Mouse (Mus musculus): ENCODE data around the gene Ptprm. TPM values are rescaled to one million over a fixed set of nuclear protein-coding genes. Genes with fewer than 3 reads are reported as not detected.

The Ptprm gene
- polyA plus RNA-seq, 1 experiment from 2014 or later: 9.0 TPM

GRCm38 (mm10) chr17:66815921-66816320 lies 538.3 kb downstream of the Ptprm start:
- Histone ChIP-seq H3K9me3 (replicated peaks) (no peaks in the 10 kb centered on the region), H3K27me3 (ENCODE audit: low read depth, poor library complexity, severe bottlenecking) (peaks cover 9% of the 10 kb centered on the region; the same call in 1 of the 2 replicates), H3K4me1 (peaks cover 14% of the 10 kb centered on the region), H3K27ac (no peak overlapping the region), H3K36me3 (no peaks in the 10 kb centered on the region), H3K4me3 (no peak overlapping the region)
- WGBS: 63% methylated on average over 2 of the region's 2 CpGs
- DNase-seq (ENCODE audit: low spot score): no peak

- Histone ChIP-seq H3K36me3 (no peaks in the 10 kb centered on the region), H3K9me3 (replicated peaks) (no peaks in the 10 kb centered on the region), H3K27me3 (ENCODE audit: low read depth, poor library complexity, severe bottlenecking) (peaks cover 9% of the 10 kb centered on the region; the same call in 1 of the 2 replicates), H3K4me3 (no peak overlapping the region), H3K4me1 (peaks cover 14% of the 10 kb centered on the region), H3K27ac (no peak overlapping the region)
- WGBS: 91% methylated on average over 6 of the region's 6 CpGs
- no peak for DNase-seq (ENCODE audit: low spot score)
These were observed 540.5 kb downstream of the Ptprm start for GRCm38 (mm10) chr17:66813786-66814185.

GRCm38 (mm10) chr17:66813346-66813745 lies 540.9 kb downstream of the Ptprm start:
- Histone ChIP-seq H3K36me3 (no peaks in the 10 kb centered on the region), H3K4me3 (no peak overlapping the region), H3K27ac (no peak overlapping the region), H3K27me3 (ENCODE audit: low read depth, poor library complexity, severe bottlenecking) (peaks cover 9% of the 10 kb centered on the region; the same call in 1 of the 2 replicates), H3K9me3 (replicated peaks) (no peaks in the 10 kb centered on the region), H3K4me1 (peaks cover 14% of the 10 kb centered on the region)
- DNase-seq (ENCODE audit: low spot score): no peak
- 90% methylated on average over 10 of the region's 10 CpGs for WGBS

GRCm38 (mm10) chr17:66809786-66810185 lies 544.5 kb downstream of the Ptprm start:
- no peak for DNase-seq (ENCODE audit: low spot score)
- Histone ChIP-seq H3K27me3 (ENCODE audit: low read depth, poor library complexity, severe bottlenecking) (no peaks in the 10 kb centered on the region), H3K27ac (no peak overlapping the region), H3K4me1 (no peaks in the 10 kb centered on the region), H3K9me3 (replicated peaks) (no peaks in the 10 kb centered on the region), H3K36me3 (no peaks in the 10 kb centered on the region), H3K4me3 (no peak overlapping the region)
- 85% methylated on average over 5 of the region's 5 CpGs for WGBS

- 88% methylated on average over 8 of the region's 8 CpGs for WGBS
- Histone ChIP-seq H3K4me1 (0 out of 2 replicates have a peak, but pooled peaks cover 3% of the 10 kb centered on the region), H3K36me3 (no peaks in the 10 kb centered on the region), H3K27me3 (ENCODE audit: low read depth, poor library complexity, severe bottlenecking) (peaks cover 4% of the 10 kb centered on the region; the same call in 1 of the 2 replicates), H3K9me3 (replicated peaks) (no peaks in the 10 kb centered on the region), H3K27ac (no peak overlapping the region), H3K4me3 (no peak overlapping the region)
- DNase-seq (ENCODE audit: low spot score): no peak
These were observed 546.1 kb downstream of the Ptprm start for GRCm38 (mm10) chr17:66808186-66808585.

GRCm38 (mm10) chr17:66801831-66802687 lies 552.2 kb downstream of the Ptprm start:
- Histone ChIP-seq H3K27ac (0 out of 2 replicates have a peak overlapping the region, but pooled peaks have one; percentile 23), H3K27me3 (ENCODE audit: low read depth, poor library complexity, severe bottlenecking) (peaks cover 9% of the 10 kb centered on the region), H3K4me1 (peaks cover 15% of the 10 kb centered on the region; the same call in 1 of the 2 replicates), H3K4me3 (no peak overlapping the region), H3K9me3 (replicated peaks) (no peaks in the 10 kb centered on the region), H3K36me3 (no peaks in the 10 kb centered on the region)
- 66% methylated on average over 10 of the region's 10 CpGs for WGBS
- DNase-seq (ENCODE audit: low spot score): no peak

- H3K4me3 ChIP-seq: no peak overlapping the region
- H3K27me3 ChIP-seq (ENCODE audit: low read depth, poor library complexity, severe bottlenecking): peaks cover 9% of the 10 kb centered on the region
- no peaks in the 10 kb centered on the region for H3K36me3 ChIP-seq
- peaks cover 15% of the 10 kb centered on the region; the same call in 1 of the 2 replicates for H3K4me1 ChIP-seq
- no peak for DNase-seq (ENCODE audit: low spot score)
- WGBS: 95% methylated on average over 6 of the region's 6 CpGs
- no peaks in the 10 kb centered on the region for H3K9me3 ChIP-seq (replicated peaks)
- H3K27ac ChIP-seq: no peak overlapping the region
These were observed 554.0 kb downstream of the Ptprm start for GRCm38 (mm10) chr17:66800231-66800630.

- DNase-seq (ENCODE audit: low spot score): peak; percentile 46
- WGBS: 10% methylated on average over 12 of the region's 12 CpGs
These were observed 568.1 kb downstream of the Ptprm start for GRCm38 (mm10) chr17:66786166-66786565.

GRCm38 (mm10) chr17:66785586-66785985 lies 568.7 kb downstream of the Ptprm start:
- Histone ChIP-seq H3K9me3 (replicated peaks) (no peaks in the 10 kb centered on the region), H3K27ac (no peak overlapping the region), H3K27me3 (ENCODE audit: low read depth, poor library complexity, severe bottlenecking) (no peaks in the 10 kb centered on the region), H3K36me3 (no peaks in the 10 kb centered on the region), H3K4me1 (peaks cover 27% of the 10 kb centered on the region), H3K4me3 (no peak overlapping the region)
- no peak for DNase-seq (ENCODE audit: low spot score)
- 78% methylated on average over 11 of the region's 11 CpGs for WGBS

More at GRCm38 (mm10) chr17:66786166-66786565, 568.1 kb downstream of the Ptprm start:
- Histone ChIP-seq H3K27me3 (ENCODE audit: low read depth, poor library complexity, severe bottlenecking) (no peaks in the 10 kb centered on the region), H3K4me1 (peaks cover 27% of the 10 kb centered on the region), H3K9me3 (replicated peaks) (no peaks in the 10 kb centered on the region), H3K27ac (no peak overlapping the region), H3K4me3 (no peak overlapping the region), H3K36me3 (no peaks in the 10 kb centered on the region)

- Histone ChIP-seq H3K4me1 (peaks cover 35% of the 10 kb centered on the region), H3K9me3 (replicated peaks) (no peaks in the 10 kb centered on the region), H3K27ac (no peak overlapping the region), H3K27me3 (ENCODE audit: low read depth, poor library complexity, severe bottlenecking) (no peaks in the 10 kb centered on the region), H3K36me3 (no peaks in the 10 kb centered on the region), H3K4me3 (no peak overlapping the region)
- DNase-seq (ENCODE audit: low spot score): no peak
- 86% methylated on average over 4 of the region's 4 CpGs for WGBS
These were observed 570.7 kb downstream of the Ptprm start for GRCm38 (mm10) chr17:66783601-66784000.

- no peak for DNase-seq (ENCODE audit: low spot score)
These were observed 571.2 kb downstream of the Ptprm start for GRCm38 (mm10) chr17:66783075-66783492.

GRCm38 (mm10) chr17:66781910-66782309 lies 572.3 kb downstream of the Ptprm start:
- no peak overlapping the region for H3K4me3 ChIP-seq
- H3K36me3 ChIP-seq: no peaks in the 10 kb centered on the region
- H3K9me3 ChIP-seq (replicated peaks): no peaks in the 10 kb centered on the region
- WGBS: 82% methylated on average over 3 of the region's 3 CpGs
- DNase-seq (ENCODE audit: low spot score): no peak
- H3K27me3 ChIP-seq (ENCODE audit: low read depth, poor library complexity, severe bottlenecking): no peaks in the 10 kb centered on the region
- no peak overlapping the region for H3K27ac ChIP-seq
- peaks cover 39% of the 10 kb centered on the region for H3K4me1 ChIP-seq

More at GRCm38 (mm10) chr17:66783075-66783492, 571.2 kb downstream of the Ptprm start:
- Histone ChIP-seq H3K36me3 (no peaks in the 10 kb centered on the region), H3K27me3 (ENCODE audit: low read depth, poor library complexity, severe bottlenecking) (no peaks in the 10 kb centered on the region), H3K4me3 (no peak overlapping the region), H3K4me1 (peaks cover 37% of the 10 kb centered on the region), H3K27ac (no peak overlapping the region), H3K9me3 (replicated peaks) (no peaks in the 10 kb centered on the region)
- 80% methylated on average over 10 of the region's 10 CpGs for WGBS

GRCm38 (mm10) chr17:66779026-66779425 lies 575.2 kb downstream of the Ptprm start:
- no peak for DNase-seq (ENCODE audit: low spot score)
- 81% methylated on average over 1 of the region's 1 CpGs for WGBS
- Histone ChIP-seq H3K27me3 (ENCODE audit: low read depth, poor library complexity, severe bottlenecking) (no peaks in the 10 kb centered on the region), H3K36me3 (no peaks in the 10 kb centered on the region), H3K4me1 (peaks cover 24% of the 10 kb centered on the region), H3K4me3 (no peak overlapping the region), H3K27ac (peak overlapping the region; percentile 67), H3K9me3 (replicated peaks) (no peaks in the 10 kb centered on the region)
